ENCODE assay signal across 8 mouse cellular contexts in genomic region chr7:113653130-113653529, GRCm38 (mm10).
DNase-seq lines count a peak whose midpoint lies in the region; ATAC-seq lines count a peak whose summit lies in the region.

No protein-coding gene starts in this region.

- no peak for ATAC-seq in frontal cortex, adult (ENCODE audit: low TSS enrichment)
- ATAC-seq in erythroid progenitor cell, adult 5-6 weeks (replicated peaks; ENCODE audit: low FRiP score, poor library complexity, severe bottlenecking) = peak; percentile 58; the same call in 1 of the 2 replicates

- H3K36me3 ChIP-seq in limb, embryonic 10.5 days = no peaks in the 10 kb centered on the region

- WGBS in limb, embryonic 10.5 days = 28% methylated on average over 5 of the region's 5 CpGs

- H3K27ac ChIP-seq in limb, embryonic 10.5 days = no peak overlapping the region

- no peaks in the 10 kb centered on the region for H3K4me1 ChIP-seq in limb, embryonic 10.5 days

- H3K4me3 ChIP-seq in limb, embryonic 10.5 days = no peak overlapping the region

- H3K27me3 ChIP-seq in limb, embryonic 10.5 days (ENCODE audit: low read depth, poor library complexity, severe bottlenecking) = no peaks in the 10 kb centered on the region

- H3K9me3 ChIP-seq in limb, embryonic 10.5 days (replicated peaks) = no peaks in the 10 kb centered on the region

- DNase-seq in frontal cortex, postnatal 25 days (ENCODE audit: low spot score in 2 of 2) = peak; percentile 20 to 21
- DNase-seq in ovary, postnatal 14 days (ENCODE audit: low spot score) = peak; percentile 6
- DNase-seq in ovary, adult 18-20 months (ENCODE audit: low spot score) = no peak
- peak; percentile 1 for DNase-seq in c-Kit-positive CD71-positive TER-119-positive erythroid progenitor cells, embryonic 14.5 days (ENCODE audit: low spot score)
- peak; percentile 66 for DNase-seq in limb, embryonic 10.5 days (ENCODE audit: low spot score)
- DNase-seq in testis, postnatal 10 days (ENCODE audit: low spot score) = peak; percentile 76
